Mouse (Mus musculus) olfactory bulb, adult 2 months (tissue): Measurements from ENCODE around the gene Hacd1. TPM values are rescaled to one million over a fixed set of nuclear protein-coding genes. Genes with fewer than 3 reads are reported as not detected.
"Not testable (repeated sequence)": the region's sequence is repeated elsewhere in the genome, so short reads cannot be mapped to it uniquely, and the experiment has no call there.

Experiments used
- H3K27ac ChIP-seq: fragments of 200-500 bp; 2 replicates; pipeline ENCODE4 v1.5.1; 2012; ENCODE audit warnings: low read depth, low read length; ENCODE audit not compliant: insufficient read depth
- H3K4me1 ChIP-seq: fragments of 200-500 bp; 2 replicates; pipeline ENCODE4 v1.6.1; 2012; ENCODE audit warnings: low read length; ENCODE audit not compliant: control insufficient read depth, insufficient read depth
- H3K4me3 ChIP-seq: fragments of 200-500 bp; 2 replicates; pipeline ENCODE4 v1.5.1; 2012; ENCODE audit warnings: mild to moderate bottlenecking, low read depth, low read length, moderate library complexity; ENCODE audit not compliant: insufficient read depth
- CTCF ChIP-seq: fragments of 200-500 bp; IDR thresholded peaks from 2 replicates; pipeline ENCODE4 v1.5.1; 2012; ENCODE audit warnings: low read depth, mild to moderate bottlenecking, low read length, moderate library complexity; ENCODE audit not compliant: insufficient read depth
- POLR2A ChIP-seq: fragments of 200-500 bp; IDR thresholded peaks from 2 replicates; pipeline ENCODE4 v1.6.1; 2012; ENCODE audit warnings: mild to moderate bottlenecking, low read depth, low read length, moderate library complexity; ENCODE audit not compliant: insufficient read depth
- WGBS: fragments of 180-500 bp; shearing (Covaris S2); methylation state at CpG from one replicate; pipeline ENCODE4 v1.1.7; 2018; 5-methylcytosine and 5-hydroxymethylcytosine counted together
- polyA plus RNA-seq: library from polyadenylated mRNA; stranded (reverse); fragments of >200 nt; gene quantifications from 2 replicates; pipeline ENCODE4 v1.2.4, GENCODE M21; 2012; ENCODE audit warnings: low replicate concordance; ENCODE audit not compliant: missing spikeins, insufficient read depth, insufficient read length

The Hacd1 gene
- polyA plus RNA-seq, result not detected in 2 replicates

DNA sequence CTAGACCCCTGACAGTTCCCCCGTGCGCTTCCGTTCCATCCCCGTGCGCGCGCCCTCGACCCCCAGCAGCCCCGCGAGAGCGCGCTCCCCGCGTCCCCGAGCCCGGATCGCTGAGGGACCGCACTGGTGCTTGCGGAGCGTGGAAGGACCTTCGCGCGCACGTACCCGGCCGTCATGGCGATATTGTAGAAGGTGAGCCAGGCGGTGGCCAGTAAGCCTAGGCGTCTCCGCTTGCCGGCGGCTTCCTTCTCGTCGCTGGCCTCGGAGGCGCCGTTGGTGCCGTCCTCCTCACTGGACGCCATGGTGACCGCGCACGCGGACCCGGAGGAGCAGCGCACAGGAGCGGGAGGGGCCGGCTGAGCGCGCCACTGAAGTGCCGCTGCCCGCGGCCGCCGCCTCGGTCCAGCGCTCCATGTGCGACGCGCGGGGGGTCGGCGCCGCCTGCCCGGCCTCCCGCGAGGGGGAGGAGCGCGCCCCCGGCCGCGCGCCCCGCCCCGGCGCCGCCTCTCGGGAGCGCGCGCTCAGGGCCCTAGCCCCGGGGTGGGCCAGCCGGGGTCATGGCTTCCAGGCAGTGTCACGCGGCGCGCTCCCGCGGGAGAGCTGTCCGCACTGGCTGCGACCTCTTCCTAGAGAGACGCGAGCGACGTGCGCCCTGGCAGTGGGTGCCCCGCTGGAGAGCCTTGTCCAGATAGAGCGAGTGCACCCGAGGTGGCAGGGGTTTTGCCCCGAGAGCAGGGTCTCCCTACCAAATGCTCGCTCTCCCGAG, at the start of gene Hacd1:
Gene Hacd1 (minus strand): TSS at position 570 of the 766 bp plus-strand sequence.
- H3K4me1 ChIP-seq, result 0 out of 2 replicates have a peak, but pooled peaks cover 2% of the 10 kb centered on the region
- TF ChIP-seq CTCF, result no peak
- 0 out of 2 replicates have a peak, but pooled peaks have one; percentile 27 for TF ChIP-seq POLR2A
- under 1% methylated on average over 100 of the region's 101 CpGs for WGBS
- peak within 1 kb of the TSS; percentile 99 for H3K4me3 ChIP-seq
- peak within 1 kb of the TSS; percentile 89 for H3K27ac ChIP-seq

DNA sequence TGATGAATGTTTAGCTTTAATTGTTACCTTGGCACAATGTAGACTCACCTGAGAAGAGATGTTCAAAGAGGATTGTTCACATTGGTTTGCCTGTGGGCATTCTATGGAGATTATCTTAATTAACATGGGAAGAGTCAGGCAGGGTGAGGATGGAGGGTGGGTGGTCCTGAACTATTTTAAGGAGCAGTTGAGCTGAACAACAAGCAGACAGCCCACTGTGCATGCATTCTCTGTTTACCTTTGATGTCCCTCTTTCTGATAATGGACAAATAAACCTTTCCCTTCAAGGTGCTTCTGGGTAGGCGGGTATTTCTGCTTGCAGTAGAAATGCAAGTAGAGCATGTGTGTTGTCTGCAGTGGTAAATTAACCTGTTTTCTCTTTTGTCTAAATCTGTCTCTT, 48.0 kb upstream of the Hacd1 start:
- no peaks in the 10 kb centered on the region for H3K4me1 ChIP-seq
- no peak overlapping the region for H3K27ac ChIP-seq
- no peak for TF ChIP-seq CTCF
- TF ChIP-seq POLR2A, result no peak
- 97% methylated on average over 1 of the region's 1 CpGs for WGBS
- H3K4me3 ChIP-seq, result no peak overlapping the region

DNA sequence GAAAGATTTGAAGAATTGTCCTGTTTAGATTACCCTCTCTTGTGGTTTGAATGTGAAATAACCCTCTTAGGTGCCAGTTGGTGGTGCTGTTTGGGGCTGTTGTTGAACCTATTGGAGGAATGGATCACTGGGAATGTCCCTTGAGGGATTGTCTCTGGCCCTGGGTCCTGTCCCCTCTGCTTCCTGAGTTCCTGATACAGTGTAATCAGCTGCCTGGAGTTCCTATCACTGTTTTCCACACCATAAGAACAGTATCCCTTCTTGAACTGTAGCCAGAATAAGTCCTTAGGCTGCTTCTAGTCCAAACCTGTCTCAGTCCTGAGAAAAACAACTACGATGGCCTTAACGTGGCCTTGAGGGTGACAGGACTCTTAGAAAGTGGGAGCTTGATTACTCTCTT, 46.7 kb upstream of the Hacd1 start:
- no peak overlapping the region for H3K27ac ChIP-seq
- H3K4me1 ChIP-seq, result no peaks in the 10 kb centered on the region
- TF ChIP-seq CTCF (no peak), POLR2A (no peak)
- 70% methylated on average over 2 of the region's 2 CpGs for WGBS
- H3K4me3 ChIP-seq, result no peak overlapping the region

DNA sequence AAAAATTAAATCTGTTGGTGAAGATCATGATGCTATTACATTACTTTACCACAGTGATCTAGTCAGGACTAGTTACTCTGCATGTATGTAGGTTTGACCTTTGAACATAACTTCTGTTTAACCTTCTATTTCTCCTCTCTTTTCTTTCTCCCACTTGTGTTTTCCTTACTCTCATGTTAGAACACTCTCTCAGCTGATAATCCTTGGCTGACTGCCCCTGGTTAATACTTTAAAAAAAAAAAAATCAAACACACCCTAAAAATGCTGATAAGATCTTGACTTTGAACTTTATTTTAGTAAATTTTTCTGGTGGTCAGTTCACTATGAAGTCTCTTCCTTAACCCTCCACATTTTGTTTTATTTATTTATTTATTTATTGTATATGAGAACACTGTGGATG, 44.6 kb upstream of the Hacd1 start:
- Histone ChIP-seq H3K27ac (no peak overlapping the region), H3K4me3 (no peak overlapping the region), H3K4me1 (no peaks in the 10 kb centered on the region)
- TF ChIP-seq POLR2A, result no peak

DNA sequence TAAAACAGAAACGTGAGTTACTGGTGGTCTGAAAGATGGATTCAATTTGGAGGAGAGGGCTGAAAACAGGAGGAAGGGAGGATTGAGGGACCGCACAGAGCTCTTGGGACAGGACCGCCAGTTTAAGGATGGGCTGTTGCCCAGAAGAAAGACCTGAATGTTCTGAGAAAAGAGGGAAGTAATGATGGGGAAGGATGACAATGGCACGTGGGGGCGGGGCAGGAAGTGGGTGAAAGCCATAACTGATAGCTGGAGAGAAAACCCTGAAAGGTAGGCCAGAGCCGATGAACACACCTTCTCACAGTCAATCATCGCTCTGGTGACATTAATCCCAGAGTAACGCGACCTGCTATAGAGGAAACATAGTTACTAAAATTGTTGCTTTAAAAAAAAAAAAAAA, 22.6 kb upstream of the Hacd1 start:
- not testable (repeated sequence) for H3K27ac ChIP-seq, H3K4me3 ChIP-seq, H3K4me1 ChIP-seq
- 90% methylated on average over 9 of the region's 9 CpGs for WGBS

DNA sequence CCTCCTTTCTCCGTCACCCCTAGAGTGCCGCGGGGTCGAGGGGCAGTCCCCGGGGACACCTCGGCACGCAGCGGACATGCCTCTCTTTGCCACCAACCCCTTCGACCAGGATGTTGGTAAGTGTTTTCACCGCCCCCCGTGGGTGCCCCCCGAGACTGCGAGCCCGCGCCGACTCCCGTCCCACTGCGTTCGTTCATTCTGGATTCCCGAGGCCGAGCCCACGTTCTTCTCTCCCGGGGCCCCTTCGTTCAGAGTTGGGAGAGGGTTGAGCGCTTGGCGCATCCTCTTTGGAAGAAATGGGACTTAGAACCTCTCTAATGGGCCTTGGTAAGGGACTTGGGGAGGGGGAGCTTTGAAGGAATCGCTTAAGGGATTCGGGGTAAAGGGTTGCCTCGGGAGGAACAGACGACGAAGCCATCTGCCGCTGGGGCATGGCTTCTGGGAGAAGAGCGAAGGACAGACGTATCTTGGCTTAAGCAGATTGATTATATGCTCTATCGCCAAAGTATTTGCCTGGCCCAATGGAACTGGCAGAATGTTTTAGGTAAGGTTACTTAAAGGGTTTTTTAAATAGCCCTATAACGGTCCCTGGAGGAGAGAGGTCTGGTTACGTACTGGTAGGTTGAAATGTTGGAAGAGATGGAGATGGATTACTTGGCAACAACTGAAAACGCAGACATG, 18.4 kb upstream of the Hacd1 start:
- Histone ChIP-seq H3K4me3 (peak overlapping the region; percentile 99), H3K4me1 (no peaks in the 10 kb centered on the region), H3K27ac (peak overlapping the region; percentile 100)
- WGBS, result under 1% methylated on average over 37 of the region's 38 CpGs
- no peak for TF ChIP-seq POLR2A
- TF ChIP-seq CTCF, result no peak

DNA sequence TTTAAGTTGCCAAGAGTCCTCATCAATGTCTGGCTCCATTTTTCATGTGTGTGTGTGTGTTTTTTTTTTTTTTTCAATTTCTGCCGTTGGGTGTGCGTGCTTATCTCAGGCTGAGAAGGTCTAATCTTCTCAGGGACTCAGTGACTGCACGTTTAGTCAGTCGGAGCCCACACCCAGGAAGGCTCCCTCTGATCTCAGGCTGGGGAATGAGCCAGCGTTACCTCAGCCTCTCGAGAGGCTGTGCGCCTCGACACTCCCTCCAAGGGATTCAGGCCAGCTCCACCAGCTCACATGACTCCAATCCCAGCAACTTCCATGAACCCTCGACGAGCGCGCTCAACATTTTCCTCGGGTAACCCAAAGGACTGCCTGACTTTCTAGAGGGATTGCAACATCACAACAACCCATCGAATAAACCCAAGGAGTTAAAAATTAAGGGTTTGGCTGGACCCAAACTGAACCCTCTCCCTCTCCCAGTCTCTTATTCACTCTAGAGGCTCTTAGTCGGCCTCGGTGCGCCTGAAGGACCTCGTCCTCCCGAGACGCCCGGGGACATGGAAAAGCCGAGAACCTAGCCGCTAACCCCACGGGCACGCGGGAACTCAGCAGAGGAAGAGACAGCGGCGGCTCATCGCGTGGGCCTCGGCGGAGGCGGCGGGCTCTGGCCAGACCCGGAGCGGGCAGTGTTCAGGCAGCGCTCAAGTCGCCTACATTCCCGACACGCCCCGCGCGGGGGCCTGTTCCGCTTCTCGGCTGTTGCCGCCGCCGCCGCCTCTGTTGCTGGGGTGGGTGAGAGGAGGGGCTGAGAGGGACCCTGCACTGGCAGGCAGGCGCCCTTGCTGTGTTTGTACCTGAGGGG, 17.7 kb upstream of the Hacd1 start, which contains the start of gene Stam:
Gene Stam (plus strand): TSS at position 737 of the 859 bp plus-strand sequence.
- Histone ChIP-seq H3K4me3 (peak within 1 kb of the TSS; percentile 99), H3K4me1 (no peaks in the 10 kb centered on the region), H3K27ac (peak within 1 kb of the TSS; percentile 100)
- TF ChIP-seq POLR2A (peak; percentile 48), CTCF (no peak)
- WGBS, result under 1% methylated on average over 50 of the region's 50 CpGs

DNA sequence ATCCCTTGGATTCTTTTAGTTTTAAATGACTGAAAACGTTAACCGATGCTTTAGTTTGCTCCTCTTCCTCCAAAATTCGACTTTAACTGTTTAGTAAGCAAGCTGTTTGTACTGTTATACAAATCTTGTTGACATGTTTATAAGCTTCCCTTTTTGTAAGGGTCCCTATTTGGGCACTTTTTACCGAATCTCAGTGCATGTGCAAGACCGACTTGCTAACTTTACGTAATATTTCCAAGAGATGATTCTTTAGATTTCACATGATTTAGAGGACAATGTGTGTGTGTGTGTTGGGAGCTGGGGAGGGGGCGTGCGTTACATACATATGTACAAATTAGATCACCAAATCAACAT, 17.1 kb upstream of the Hacd1 start:
- Histone ChIP-seq H3K4me3 (peak overlapping the region; percentile 99), H3K4me1 (no peaks in the 10 kb centered on the region), H3K27ac (peak overlapping the region; percentile 100)
- 2% methylated on average over 8 of the region's 8 CpGs for WGBS
- TF ChIP-seq CTCF (no peak), POLR2A (no peak)

DNA sequence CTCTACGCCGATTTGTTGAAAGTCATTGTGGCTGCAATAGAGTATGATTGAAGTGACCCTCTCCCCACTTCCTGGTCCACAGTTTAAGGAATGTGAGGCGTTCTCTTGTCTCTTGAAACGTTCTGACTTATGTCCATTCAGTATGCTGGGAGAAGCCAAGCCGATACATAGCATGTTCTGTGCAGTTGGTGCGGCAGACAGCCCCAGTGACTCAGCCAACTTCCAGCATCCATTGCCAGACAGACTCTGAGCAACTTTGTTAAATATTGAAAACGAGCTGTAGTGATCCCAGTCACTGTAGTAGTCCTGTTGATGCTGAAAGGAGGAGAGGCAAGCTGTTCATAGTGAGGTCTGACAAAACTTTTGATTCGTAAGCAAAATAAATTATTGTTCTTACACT, 14.5 kb upstream of the Hacd1 start:
- Histone ChIP-seq H3K4me1 (no peaks in the 10 kb centered on the region), H3K27ac (no peak overlapping the region), H3K4me3 (no peak overlapping the region)
- WGBS, result 74% methylated on average over 8 of the region's 8 CpGs
- TF ChIP-seq CTCF (no peak), POLR2A (no peak)
